Mouse (Mus musculus): Measurements from ENCODE around the gene Ereg.

DNA sequence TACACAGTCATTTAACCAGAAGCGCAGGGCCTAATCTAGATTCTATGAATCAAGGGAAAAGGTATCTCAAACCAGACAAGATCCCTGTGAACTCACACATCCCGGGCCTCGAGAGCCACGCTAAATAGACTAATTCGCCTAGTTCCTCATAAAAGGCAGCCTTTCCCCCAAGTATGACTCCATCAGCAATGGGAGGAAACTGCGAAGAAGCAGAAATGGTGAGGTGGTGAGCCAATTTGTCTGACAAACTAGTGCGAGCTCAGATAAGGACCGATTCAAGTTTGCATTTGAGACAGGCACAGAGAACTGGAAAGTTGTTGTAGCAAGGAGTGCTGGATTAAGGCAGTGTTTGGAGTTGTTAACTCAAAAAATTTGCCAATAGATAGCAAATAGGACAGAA is 796 bp upstream of the Ereg start:
- no peak for TF ChIP-seq POLR2A (IDR thresholded peaks at IDR 0.05; ENCODE audit: extremely low read depth, insufficient read depth, low read length)
- TF ChIP-seq CTCF (IDR thresholded peaks at IDR 0.05; ENCODE audit: extremely low read depth, insufficient read depth, low read length), result no peak

All from cortical plate, adult 2 months (tissue).